Mouse (Mus musculus): ENCODE data around the gene Rnf123. TPM values are rescaled to one million over a fixed set of nuclear protein-coding genes. Genes with fewer than 3 reads are reported as not detected.
A peak's percentile ranks its signal among the peaks of the same experiment; 100 is the strongest.

The Rnf123 gene
- polyA plus RNA-seq, 1 experiment from 2014 or later, result 43.8 TPM

DNA sequence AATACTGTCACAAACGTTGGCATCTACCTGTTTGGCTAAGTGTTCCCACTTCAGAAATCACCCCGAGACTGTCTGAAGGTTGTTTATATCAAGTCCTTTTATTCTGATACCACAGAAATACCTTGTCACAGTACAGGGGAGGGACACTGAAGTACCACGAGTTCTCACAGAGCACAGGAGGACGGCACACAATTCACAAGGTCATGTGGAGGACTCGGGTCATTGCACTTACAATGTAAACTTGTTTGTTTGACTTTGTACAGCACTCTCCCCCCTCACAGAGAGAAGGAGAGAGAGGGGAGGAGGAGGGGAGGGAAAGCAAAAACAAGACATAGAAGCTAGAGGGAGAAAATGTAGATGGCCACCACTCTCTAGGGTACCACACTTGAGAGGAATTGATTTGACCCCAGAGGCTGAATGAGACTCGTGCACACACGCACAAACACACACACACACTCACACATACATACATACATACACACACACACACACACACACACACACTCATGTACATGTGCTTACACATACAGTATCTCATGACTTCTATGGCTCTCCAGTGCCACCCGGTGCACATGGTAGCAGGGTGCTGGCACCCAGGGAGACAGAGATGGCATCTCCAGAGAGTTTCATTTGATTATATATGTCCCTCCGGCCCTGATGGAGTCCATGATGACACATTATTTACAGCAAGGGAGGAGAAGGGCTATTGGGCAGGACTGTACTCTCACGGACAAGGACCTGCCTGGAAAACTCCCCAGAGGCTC, 13.0 kb upstream of the Rnf123 start:
- Histone ChIP-seq H3K27me3 (no peaks in the 10 kb centered on the region), H3K36me3 (peaks cover 47% of the 10 kb centered on the region), H3K4me3 (no peak overlapping the region), H3K9me3 (no peaks in the 10 kb centered on the region), H3K4me2 (no peak overlapping the region), H3K9ac (peak overlapping the region; percentile 26; the same call in 1 of the 2 replicates), H3K4me1 (replicated peaks) (peaks cover 34% of the 10 kb centered on the region), H3K27ac (replicated peaks) (no peak overlapping the region)
- ATAC-seq (ENCODE audit: low read depth), result no peak
- WGBS, result 63% methylated on average over 10 of the region's 10 CpGs

- Histone ChIP-seq H3K27ac (replicated peaks) (no peak overlapping the region), H3K36me3 (peaks cover 47% of the 10 kb centered on the region), H3K4me1 (replicated peaks) (peaks cover 34% of the 10 kb centered on the region), H3K4me2 (peak overlapping the region; percentile 91), H3K27me3 (no peaks in the 10 kb centered on the region), H3K4me3 (peak overlapping the region; percentile 77), H3K9ac (0 out of 2 replicates have a peak overlapping the region, but pooled peaks have one; percentile 87), H3K9me3 (no peaks in the 10 kb centered on the region)
- 8% methylated on average over 3 of the region's 3 CpGs for WGBS
- no peak for ATAC-seq (ENCODE audit: low read depth)
Observed at GRCm38 (mm10) chr9:108095518-108095917, 12.4 kb upstream of the Rnf123 start.

DNA sequence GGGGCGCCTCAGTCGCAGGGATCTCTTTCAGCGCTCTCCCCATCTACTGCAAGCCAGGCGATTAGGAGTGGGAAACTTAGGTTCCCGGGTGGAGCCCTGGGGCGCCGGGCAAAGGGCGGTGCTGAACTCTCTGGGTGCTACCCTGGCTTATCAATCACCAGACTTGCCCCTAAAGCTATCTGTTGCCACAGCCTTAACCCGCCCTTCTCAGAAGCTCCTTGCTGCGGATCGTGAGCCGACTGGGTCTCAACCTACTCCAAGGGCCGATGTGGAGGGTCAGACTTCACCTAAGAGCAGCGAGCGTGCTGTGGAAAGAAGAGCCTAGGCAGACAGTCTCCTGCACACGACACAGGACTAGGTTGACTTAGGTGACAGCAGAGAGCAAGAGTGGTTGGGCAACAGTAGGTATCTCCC, 11.9 kb upstream of the Rnf123 start:
- peak overlapping the region; percentile 77 for H3K4me3 ChIP-seq
- H3K9me3 ChIP-seq, result no peaks in the 10 kb centered on the region
- peaks cover 34% of the 10 kb centered on the region for H3K4me1 ChIP-seq (replicated peaks)
- ATAC-seq (ENCODE audit: low read depth), result peak; percentile 55
- peak overlapping the region; percentile 87 for H3K9ac ChIP-seq
- peak overlapping the region; percentile 91 for H3K4me2 ChIP-seq
- H3K27ac ChIP-seq (replicated peaks), result peak overlapping the region; percentile 80
- no peaks in the 10 kb centered on the region for H3K27me3 ChIP-seq
- peaks cover 52% of the 10 kb centered on the region for H3K36me3 ChIP-seq
- under 1% methylated on average over 16 of the region's 16 CpGs for WGBS

- no peaks in the 10 kb centered on the region for H3K27me3 ChIP-seq
- ATAC-seq (ENCODE audit: low read depth), result peak; percentile 94
- peak within 1 kb of the TSS; percentile 87 for H3K9ac ChIP-seq
- peak within 1 kb of the TSS; percentile 77 for H3K4me3 ChIP-seq
- H3K9me3 ChIP-seq, result no peaks in the 10 kb centered on the region
- peaks cover 34% of the 10 kb centered on the region for H3K4me1 ChIP-seq (replicated peaks)
- peaks cover 52% of the 10 kb centered on the region for H3K36me3 ChIP-seq
- peak within 1 kb of the TSS; percentile 91 for H3K4me2 ChIP-seq
- under 1% methylated on average over 52 of the region's 52 CpGs for WGBS
- H3K27ac ChIP-seq (replicated peaks), result peak within 1 kb of the TSS; percentile 80
Observed at GRCm38 (mm10) chr9:108094184-108094941, 11.2 kb upstream of the Rnf123 start, which contains the start of gene Apeh. TSS of gene Apeh (minus strand) at chr9:108094606.

- Histone ChIP-seq H3K9ac (peak overlapping the region; percentile 87), H3K4me3 (peak overlapping the region; percentile 77), H3K27ac (replicated peaks) (peak overlapping the region; percentile 80; the same call in 1 of the 2 replicates), H3K4me1 (replicated peaks) (peaks cover 34% of the 10 kb centered on the region), H3K9me3 (no peaks in the 10 kb centered on the region), H3K36me3 (peaks cover 52% of the 10 kb centered on the region), H3K27me3 (no peaks in the 10 kb centered on the region), H3K4me2 (peak overlapping the region; percentile 91)
- WGBS, result 74% methylated on average over 10 of the region's 10 CpGs
- no peak for ATAC-seq (ENCODE audit: low read depth)
Observed at GRCm38 (mm10) chr9:108093586-108093985, 10.4 kb upstream of the Rnf123 start.

- WGBS, result 95% methylated on average over 7 of the region's 7 CpGs
- Histone ChIP-seq H3K4me3 (no peak overlapping the region), H3K27ac (replicated peaks) (no peak overlapping the region), H3K4me2 (no peak overlapping the region), H3K36me3 (peaks cover 72% of the 10 kb centered on the region), H3K9me3 (no peaks in the 10 kb centered on the region), H3K27me3 (no peaks in the 10 kb centered on the region), H3K9ac (no peak overlapping the region), H3K4me1 (replicated peaks) (peaks cover 25% of the 10 kb centered on the region)
- ATAC-seq (ENCODE audit: low read depth), result no peak
Observed at GRCm38 (mm10) chr9:108090611-108091120, 7.5 kb upstream of the Rnf123 start.

DNA sequence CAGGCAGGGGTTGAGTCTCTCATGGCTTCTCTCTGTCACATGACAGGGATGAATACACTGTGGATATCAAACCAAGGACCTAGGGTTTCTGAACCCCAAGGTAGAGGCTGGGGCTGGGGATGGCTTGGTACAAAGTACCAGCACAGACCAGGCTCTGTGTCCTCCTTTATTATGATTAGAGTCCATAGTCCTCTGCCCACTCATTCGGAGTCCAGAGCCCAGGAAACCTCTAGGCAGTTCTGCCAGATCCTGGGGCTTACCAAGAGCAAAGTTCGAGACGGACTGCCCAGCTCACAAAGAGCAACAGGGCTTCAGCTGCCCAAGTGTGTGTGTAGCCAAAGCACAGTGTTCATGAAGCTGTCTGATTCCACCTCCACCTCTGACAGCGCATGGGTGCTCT, 2.1 kb upstream of the Rnf123 start:
- WGBS, result 97% methylated on average over 4 of the region's 4 CpGs
- peaks cover 67% of the 10 kb centered on the region for H3K36me3 ChIP-seq

DNA sequence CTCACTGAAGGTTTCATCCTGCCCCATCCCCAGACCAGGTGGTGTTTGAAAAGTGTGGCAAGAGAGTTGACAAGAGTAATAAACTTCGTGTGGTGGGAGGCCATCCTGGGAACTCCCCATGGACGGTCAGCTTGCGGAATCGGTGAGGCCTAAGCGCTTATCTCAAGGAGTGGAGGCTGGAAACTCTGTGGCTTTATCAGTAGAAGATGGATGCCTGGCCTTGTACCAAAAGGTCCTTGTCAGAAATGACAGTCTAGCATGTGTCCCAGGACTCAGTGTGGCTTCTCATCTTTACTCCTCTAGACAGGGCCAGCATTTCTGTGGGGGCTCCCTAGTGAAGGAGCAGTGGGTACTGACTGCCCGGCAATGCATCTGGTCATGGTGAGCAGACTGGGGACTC, 415 bp upstream of the Rnf123 start:
- H3K9me3 ChIP-seq, result no peaks in the 10 kb centered on the region
- ATAC-seq (ENCODE audit: low read depth), result no peak
- H3K4me1 ChIP-seq (replicated peaks), result peaks cover 17% of the 10 kb centered on the region
- H3K27me3 ChIP-seq, result peaks cover 46% of the 10 kb centered on the region
- 86% methylated on average over 6 of the region's 6 CpGs for WGBS
- no peak overlapping the region for H3K27ac ChIP-seq (replicated peaks)
- H3K9ac ChIP-seq, result no peak overlapping the region
- no peak overlapping the region for H3K4me2 ChIP-seq
- H3K4me3 ChIP-seq, result no peak overlapping the region
- H3K36me3 ChIP-seq, result peaks cover 50% of the 10 kb centered on the region

More for the DNA sequence above, 2.1 kb upstream of the Rnf123 start:
- no peak for ATAC-seq (ENCODE audit: low read depth)
- no peak overlapping the region for H3K9ac ChIP-seq
- H3K27me3 ChIP-seq, result peaks cover 45% of the 10 kb centered on the region
- no peaks in the 10 kb centered on the region for H3K9me3 ChIP-seq
- no peak overlapping the region for H3K27ac ChIP-seq (replicated peaks)
- H3K4me2 ChIP-seq, result no peak overlapping the region
- H3K4me3 ChIP-seq, result no peak overlapping the region
- peaks cover 9% of the 10 kb centered on the region; the same call in 1 of the 2 replicates for H3K4me1 ChIP-seq (replicated peaks)

- WGBS, result 7% methylated on average over 19 of the region's 19 CpGs
- Histone ChIP-seq H3K9me3 (no peaks in the 10 kb centered on the region), H3K4me3 (no peak overlapping the region), H3K9ac (peak overlapping the region; percentile 38; the same call in 1 of the 2 replicates), H3K27me3 (peaks cover 46% of the 10 kb centered on the region), H3K4me1 (replicated peaks) (peaks cover 26% of the 10 kb centered on the region), H3K4me2 (peak overlapping the region; percentile 26), H3K36me3 (peaks cover 40% of the 10 kb centered on the region), H3K27ac (replicated peaks) (no peak overlapping the region)
- ATAC-seq (ENCODE audit: low read depth), result no peak
Observed at GRCm38 (mm10) chr9:108082549-108082948, 597 bp downstream of the Rnf123 start.

- H3K9ac ChIP-seq, result peak within 1 kb of the TSS; percentile 97
- 80% methylated on average over 5 of the region's 5 CpGs for WGBS
- H3K27ac ChIP-seq (replicated peaks), result no peak within 1 kb of the TSS
- peaks cover 46% of the 10 kb centered on the region for H3K27me3 ChIP-seq
- peaks cover 25% of the 10 kb centered on the region for H3K36me3 ChIP-seq
- H3K4me1 ChIP-seq (replicated peaks), result peaks cover 26% of the 10 kb centered on the region
- peak within 1 kb of the TSS; percentile 83 for H3K4me2 ChIP-seq
- H3K9me3 ChIP-seq, result no peaks in the 10 kb centered on the region
- no peak for ATAC-seq (ENCODE audit: low read depth)
- peak within 1 kb of the TSS; percentile 86 for H3K4me3 ChIP-seq
Observed at GRCm38 (mm10) chr9:108080168-108080567, 3.0 kb downstream of the Rnf123 start, which contains the start of gene Mst1. TSS of gene Mst1 (plus strand) at chr9:108080436.

DNA sequence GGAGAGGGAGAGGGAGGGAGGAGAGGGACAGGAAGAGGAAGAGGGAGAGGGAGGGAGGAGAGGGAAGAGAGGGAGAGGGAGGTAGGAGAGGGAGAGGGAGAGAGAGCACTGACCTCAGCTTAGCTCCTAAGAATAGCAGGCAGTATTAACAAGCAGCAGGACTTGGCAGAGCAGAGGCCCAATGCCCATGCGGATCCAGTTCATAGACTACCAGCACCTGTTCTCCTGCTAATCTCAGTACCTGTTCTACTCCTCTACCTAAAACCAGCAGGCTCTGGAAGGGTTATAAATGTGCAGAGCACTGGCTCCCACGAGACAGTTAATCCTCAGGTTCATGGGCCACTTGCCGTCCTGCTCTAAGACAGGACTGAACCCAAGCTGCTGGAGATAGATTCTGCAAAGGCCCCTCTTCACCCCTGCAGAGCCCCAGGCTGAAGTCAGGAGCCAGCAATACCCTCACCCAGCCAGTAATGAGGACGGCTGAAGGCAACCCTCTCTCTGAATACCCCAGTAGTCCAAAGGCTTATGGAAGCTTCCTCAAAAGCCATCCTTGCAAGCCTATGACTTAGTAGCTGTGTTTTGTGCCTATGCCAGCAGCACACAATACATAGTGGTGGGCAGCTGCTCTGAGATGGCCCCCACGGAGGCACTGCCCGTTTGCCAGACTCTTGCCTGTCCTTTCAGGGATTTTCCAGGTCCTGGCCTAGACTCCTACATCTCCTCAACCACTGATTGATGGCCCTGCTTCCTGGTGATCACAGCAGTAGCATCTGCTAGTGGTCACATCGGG, 9.8 kb downstream of the Rnf123 start:
- Histone ChIP-seq H3K27ac (replicated peaks) (no peak overlapping the region), H3K36me3 (peaks cover 48% of the 10 kb centered on the region), H3K4me2 (no peak overlapping the region), H3K4me1 (replicated peaks) (peaks cover 7% of the 10 kb centered on the region), H3K9me3 (no peaks in the 10 kb centered on the region), H3K4me3 (no peak overlapping the region), H3K27me3 (no peaks in the 10 kb centered on the region), H3K9ac (no peak overlapping the region)
- 65% methylated on average over 7 of the region's 7 CpGs for WGBS
- no peak for ATAC-seq (ENCODE audit: low read depth)

Measured in neural tube, embryonic 13.5 days (tissue).